Mouse (Mus musculus) heart, embryonic 12.5 days (tissue): ENCODE measurements around the gene Trim47. TPM values are rescaled to one million over a fixed set of nuclear protein-coding genes. Genes with fewer than 3 reads are reported as not detected.

Experiments used
- ATAC-seq: fragments of 200-750 bp; cut with Nextera tagmentation; 2 replicates; pipeline ENCODE4 v1.8.0; 2017; ENCODE audit warnings: moderate TSS enrichment, moderate library complexity; ENCODE audit not compliant: insufficient number of reproducible peaks, low FRiP score
- H3K27ac ChIP-seq: fragments of 300-500 bp; sonication (generic); 2 replicates; pipeline ENCODE4 v1.5.1; 2016; ENCODE audit warnings: mild to moderate bottlenecking, moderate library complexity; ENCODE audit not compliant: poor library complexity, severe bottlenecking
- H3K27me3 ChIP-seq: fragments of 300-500 bp; sonication (generic); replicated peaks from 2 replicates; pipeline ENCODE4 v1.6.1; 2016; ENCODE audit warnings: mild to moderate bottlenecking, moderate library complexity
- H3K36me3 ChIP-seq: fragments of 300-500 bp; sonication (generic); 2 replicates; pipeline ENCODE4 v1.6.1; 2016; ENCODE audit warnings: mild to moderate bottlenecking, moderate library complexity
- H3K4me1 ChIP-seq: fragments of 300-500 bp; sonication (generic); replicated peaks from 2 replicates; pipeline ENCODE4 v1.6.1; 2016; ENCODE audit warnings: mild to moderate bottlenecking
- H3K4me2 ChIP-seq: fragments of 300-500 bp; sonication (generic); 2 replicates; pipeline ENCODE4 v1.6.1; 2016; ENCODE audit warnings: mild to moderate bottlenecking, moderate library complexity
- H3K4me3 ChIP-seq: fragments of 300-500 bp; sonication (generic); 2 replicates; pipeline ENCODE4 v1.5.1; 2016; ENCODE audit warnings: mild to moderate bottlenecking
- H3K9ac ChIP-seq: fragments of 300-500 bp; sonication (generic); 2 replicates; pipeline ENCODE4 v1.6.1; 2016; ENCODE audit warnings: mild to moderate bottlenecking, moderate library complexity
- H3K9me3 ChIP-seq: fragments of 300-500 bp; sonication (generic); replicated peaks from 2 replicates; pipeline ENCODE4 v1.6.1; 2016; ENCODE audit warnings: mild to moderate bottlenecking, moderate library complexity
- WGBS: fragments of 180-500 bp; shearing (Covaris S2); methylation state at CpG from one replicate; pipeline ENCODE4 v1.1.7; 2016; 5-methylcytosine and 5-hydroxymethylcytosine counted together
- polyA plus RNA-seq: library from polyadenylated mRNA; unstranded; fragments of >200 nt; fragmentation: Nextera tagmentation; extraction: Ambion mirVana; gene quantifications from 2 replicates; pipeline ENCODE4 v1.2.1, GENCODE M21; 2016

The Trim47 gene
- polyA plus RNA-seq, 1 experiment from 2014 or later = 54.8 TPM

- Histone ChIP-seq H3K9ac (0 out of 2 replicates have a peak overlapping the region, but pooled peaks have one; percentile 24), H3K36me3 (peaks cover 33% of the 10 kb centered on the region), H3K4me1 (peaks cover 60% of the 10 kb centered on the region), H3K9me3 (no peaks in the 10 kb centered on the region), H3K27me3 (no peaks in the 10 kb centered on the region), H3K4me2 (peak overlapping the region; percentile 61), H3K4me3 (peak overlapping the region; percentile 2; the same call in 1 of the 2 replicates), H3K27ac (0 out of 2 replicates have a peak overlapping the region, but pooled peaks have one; percentile 22)
- ATAC-seq = peak; percentile 30; the same call in 1 of the 2 replicates
- WGBS = 54% methylated on average over 7 of the region's 7 CpGs
Measured at GRCm38 (mm10) chr11:116076836-116077235, 50.2 kb downstream of the Trim47 start.

GRCm38 (mm10) chr11:116076266-116076540 is 50.8 kb downstream of the Trim47 start:
- H3K36me3 ChIP-seq = peaks cover 27% of the 10 kb centered on the region
- no peaks in the 10 kb centered on the region for H3K27me3 ChIP-seq
- H3K4me1 ChIP-seq = peaks cover 60% of the 10 kb centered on the region
- WGBS = 51% methylated on average over 7 of the region's 7 CpGs
- no peak overlapping the region for H3K4me3 ChIP-seq
- H3K4me2 ChIP-seq = peak overlapping the region; percentile 61; the same call in 1 of the 2 replicates
- no peak overlapping the region for H3K9ac ChIP-seq
- ATAC-seq = no peak
- no peak overlapping the region for H3K27ac ChIP-seq
- no peaks in the 10 kb centered on the region for H3K9me3 ChIP-seq

DNA sequence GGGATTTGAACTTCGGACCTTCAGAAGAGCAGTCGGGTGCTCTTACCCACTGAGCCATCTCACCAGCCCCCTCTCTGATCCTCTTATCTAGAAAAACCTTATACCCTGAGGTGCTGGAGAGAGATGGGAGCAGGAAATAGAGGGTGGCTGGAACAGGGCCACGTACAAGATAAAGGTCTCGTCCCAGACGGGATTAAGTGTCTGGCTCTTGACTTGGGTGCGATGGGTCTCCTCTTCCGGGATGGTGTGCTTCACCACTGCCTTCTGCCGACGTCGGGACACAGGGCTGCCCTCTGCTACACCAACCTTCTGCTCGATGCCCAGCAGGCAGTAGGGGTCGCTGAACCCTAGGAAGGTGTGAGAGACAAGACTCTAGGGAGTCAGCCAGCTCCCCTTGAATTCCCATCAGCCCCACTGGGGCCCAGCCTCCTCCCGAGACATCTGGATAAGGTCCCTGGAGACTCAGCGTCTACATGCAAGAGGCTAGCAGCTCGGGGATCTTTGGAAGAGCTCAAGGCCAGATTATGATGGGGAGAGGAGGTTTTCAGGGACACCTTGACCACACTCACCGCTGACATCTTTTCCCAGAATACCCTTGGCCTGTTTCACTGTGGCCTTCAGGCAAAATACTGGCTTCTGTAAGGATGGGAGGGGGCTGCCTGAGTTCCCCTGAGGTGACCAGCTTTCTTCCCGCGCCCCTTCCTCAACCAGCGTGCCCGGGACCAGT is 51.3 kb downstream of the Trim47 start:
- Histone ChIP-seq H3K9ac (no peak overlapping the region), H3K4me1 (peaks cover 60% of the 10 kb centered on the region), H3K4me2 (peak overlapping the region; percentile 61), H3K27me3 (no peaks in the 10 kb centered on the region), H3K4me3 (no peak overlapping the region), H3K9me3 (no peaks in the 10 kb centered on the region), H3K27ac (no peak overlapping the region), H3K36me3 (peaks cover 22% of the 10 kb centered on the region)
- WGBS = 31% methylated on average over 20 of the region's 20 CpGs
- no peak for ATAC-seq

DNA sequence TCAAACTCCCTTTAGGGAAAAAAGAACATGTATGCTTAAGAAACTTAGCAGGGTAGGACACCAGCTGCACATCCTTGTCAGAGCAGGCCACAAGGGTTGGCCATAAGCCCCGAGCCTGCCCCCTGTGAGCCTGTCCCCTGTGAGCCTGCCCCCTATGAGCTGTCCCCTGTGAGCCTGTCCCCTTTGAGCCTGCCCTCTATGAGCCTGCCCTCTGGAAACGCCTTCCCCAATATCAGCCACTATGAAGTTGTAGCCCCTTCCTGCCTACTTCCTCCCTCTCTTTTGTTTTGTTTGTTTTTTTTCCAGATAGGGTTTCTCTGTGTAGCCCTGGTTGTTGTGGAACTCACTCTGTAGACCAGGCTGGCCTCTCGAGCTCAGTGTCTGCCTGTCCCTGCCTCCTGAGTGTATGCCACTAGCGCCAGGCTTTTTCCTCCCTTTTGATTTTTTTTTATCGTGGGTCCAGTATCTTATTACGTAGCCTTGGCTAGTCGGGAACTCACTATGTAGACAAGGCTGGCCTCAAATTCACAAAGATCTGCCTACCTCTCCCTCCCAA is 52.5 kb downstream of the Trim47 start:
- 54% methylated on average over 7 of the region's 7 CpGs for whole genome bisulfite sequencing
- Histone ChIP-seq H3K27me3 (no peaks in the 10 kb centered on the region), H3K9ac (no peak overlapping the region), H3K4me1 (peaks cover 60% of the 10 kb centered on the region), H3K4me3 (no peak overlapping the region), H3K36me3 (peaks cover 10% of the 10 kb centered on the region), H3K27ac (no peak overlapping the region), H3K9me3 (no peaks in the 10 kb centered on the region), H3K4me2 (no peak overlapping the region)
- ATAC-seq = peak; percentile 41; the same call in 1 of the 2 replicates

GRCm38 (mm10) chr11:116072608-116073007 is 54.4 kb downstream of the Trim47 start:
- H3K9me3 ChIP-seq = no peaks in the 10 kb centered on the region
- no peak for ATAC-seq
- no peak overlapping the region for H3K4me2 ChIP-seq
- no peaks in the 10 kb centered on the region for H3K36me3 ChIP-seq
- 0 out of 2 replicates have a peak, but pooled peaks cover 3% of the 10 kb centered on the region for H3K27me3 ChIP-seq
- peaks cover 43% of the 10 kb centered on the region for H3K4me1 ChIP-seq
- 68% methylated on average over 3 of the region's 3 CpGs for WGBS
- no peak overlapping the region for H3K27ac ChIP-seq
- H3K4me3 ChIP-seq = no peak overlapping the region
- H3K9ac ChIP-seq = no peak overlapping the region

GRCm38 (mm10) chr11:116071510-116071909 is 55.5 kb downstream of the Trim47 start:
- H3K4me1 ChIP-seq = peaks cover 32% of the 10 kb centered on the region
- WGBS = 56% methylated on average over 5 of the region's 5 CpGs
- 0 out of 2 replicates have a peak, but pooled peaks cover 3% of the 10 kb centered on the region for H3K27me3 ChIP-seq
- no peak overlapping the region for H3K27ac ChIP-seq
- no peaks in the 10 kb centered on the region for H3K36me3 ChIP-seq
- H3K9me3 ChIP-seq = 0 out of 2 replicates have a peak, but pooled peaks cover 5% of the 10 kb centered on the region
- H3K4me3 ChIP-seq = no peak overlapping the region
- no peak overlapping the region for H3K9ac ChIP-seq
- H3K4me2 ChIP-seq = no peak overlapping the region
- no peak for ATAC-seq

- WGBS = 85% methylated on average over 12 of the region's 12 CpGs
- no peak overlapping the region for H3K27ac ChIP-seq
Measured at GRCm38 (mm10) chr11:116065345-116065744, 61.7 kb downstream of the Trim47 start.

GRCm38 (mm10) chr11:116064187-116064867 is 62.7 kb downstream of the Trim47 start:
- WGBS = 64% methylated on average over 23 of the region's 23 CpGs
- Histone ChIP-seq H3K27ac (no peak overlapping the region), H3K4me2 (no peak overlapping the region), H3K36me3 (peaks cover 32% of the 10 kb centered on the region), H3K9me3 (0 out of 2 replicates have a peak, but pooled peaks cover 8% of the 10 kb centered on the region), H3K4me3 (no peak overlapping the region), H3K4me1 (no peaks in the 10 kb centered on the region), H3K9ac (no peak overlapping the region), H3K27me3 (0 out of 2 replicates have a peak, but pooled peaks cover 3% of the 10 kb centered on the region)
- no peak for ATAC-seq

More at GRCm38 (mm10) chr11:116065345-116065744, 61.7 kb downstream of the Trim47 start:
- 0 out of 2 replicates have a peak, but pooled peaks cover 3% of the 10 kb centered on the region for H3K27me3 ChIP-seq
- no peak overlapping the region for H3K4me3 ChIP-seq
- 0 out of 2 replicates have a peak, but pooled peaks cover 8% of the 10 kb centered on the region for H3K9me3 ChIP-seq
- H3K4me1 ChIP-seq = no peaks in the 10 kb centered on the region
- no peak overlapping the region for H3K9ac ChIP-seq
- H3K36me3 ChIP-seq = peaks cover 22% of the 10 kb centered on the region
- no peak for ATAC-seq
- H3K4me2 ChIP-seq = no peak overlapping the region

DNA sequence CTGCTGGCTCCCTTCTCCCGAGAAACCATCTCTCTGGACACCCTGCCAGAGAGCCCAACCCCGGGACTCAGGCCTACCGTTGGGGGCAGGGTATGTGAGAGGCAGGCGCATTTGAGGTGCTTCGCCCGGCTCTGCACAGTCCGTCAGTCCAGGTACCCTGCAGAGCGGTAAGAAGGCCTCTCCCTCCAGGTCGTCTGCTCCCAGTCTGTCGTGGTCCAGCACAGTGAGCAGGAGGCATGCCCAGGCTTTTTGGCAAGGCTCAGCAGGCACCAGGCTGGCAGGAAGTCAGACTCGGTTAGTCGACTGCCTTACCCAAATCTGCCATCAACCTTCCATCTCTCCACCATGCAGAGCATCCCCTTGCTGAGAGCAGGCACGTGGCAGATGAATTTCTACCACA is 63.4 kb downstream of the Trim47 start:
- Histone ChIP-seq H3K27ac (no peak overlapping the region), H3K36me3 (peaks cover 40% of the 10 kb centered on the region), H3K9me3 (0 out of 2 replicates have a peak, but pooled peaks cover 8% of the 10 kb centered on the region), H3K4me3 (no peak overlapping the region), H3K9ac (no peak overlapping the region), H3K4me1 (no peaks in the 10 kb centered on the region), H3K4me2 (no peak overlapping the region), H3K27me3 (0 out of 2 replicates have a peak, but pooled peaks cover 3% of the 10 kb centered on the region)
- no peak for ATAC-seq
- 64% methylated on average over 13 of the region's 13 CpGs for WGBS

DNA sequence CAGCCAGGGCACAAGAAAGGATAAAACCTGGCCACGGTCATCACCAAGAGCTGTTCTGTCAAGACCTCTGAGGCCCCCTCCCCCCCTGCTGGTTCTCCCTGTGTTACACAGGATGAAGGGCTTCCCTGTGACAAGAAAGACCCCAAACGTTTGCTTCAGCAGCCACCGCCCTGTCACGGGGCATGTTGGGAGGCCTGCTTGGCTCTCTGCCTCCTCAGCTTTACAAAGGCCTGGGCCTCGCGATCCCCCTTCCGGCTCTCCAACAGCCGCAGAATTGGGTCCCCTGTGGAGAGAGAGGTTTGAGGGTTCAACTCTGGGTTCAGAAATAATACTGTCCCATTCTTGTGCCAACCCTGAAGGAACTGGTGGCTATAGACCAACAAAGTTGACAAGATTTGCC is 64.5 kb downstream of the Trim47 start:
- ATAC-seq = no peak
- H3K4me1 ChIP-seq = peaks cover 8% of the 10 kb centered on the region
- no peak overlapping the region for H3K27ac ChIP-seq
- H3K9me3 ChIP-seq = 0 out of 2 replicates have a peak, but pooled peaks cover 8% of the 10 kb centered on the region
- H3K9ac ChIP-seq = no peak overlapping the region
- WGBS = 69% methylated on average over 8 of the region's 8 CpGs
- no peaks in the 10 kb centered on the region for H3K27me3 ChIP-seq
- H3K4me2 ChIP-seq = no peak overlapping the region
- H3K36me3 ChIP-seq = peaks cover 50% of the 10 kb centered on the region
- no peak overlapping the region for H3K4me3 ChIP-seq
